Mouse (Mus musculus) cortical plate, adult 2 months (tissue): Measurements from ENCODE around the gene Kcnj6.

ENCODE experiments used
- CTCF ChIP-seq: fragments of 200-500 bp; IDR thresholded peaks from 2 replicates; pipeline ENCODE4 v1.5.1; 2011; ENCODE audit warnings: mild to moderate bottlenecking, control low read depth, low read length; ENCODE audit not compliant: insufficient read depth; ENCODE audit errors: extremely low read depth
- POLR2A ChIP-seq: fragments of 200-500 bp; IDR thresholded peaks from 2 replicates; pipeline ENCODE4 v1.6.1; 2011; ENCODE audit warnings: mild to moderate bottlenecking, low read length, control low read depth; ENCODE audit not compliant: insufficient read depth; ENCODE audit errors: extremely low read depth

GRCm38 (mm10) chr16:94737359-94737687 lies 260.2 kb downstream of the Kcnj6 start:
- no peak for TF ChIP-seq CTCF
- no peak for TF ChIP-seq POLR2A
